Mouse (Mus musculus) megakaryocyte, embryonic 14.5 days (primary cell): ENCODE measurements around the gene Fam221b.

Experiments used
- FLI1 ChIP-seq: IDR thresholded peaks from 2 replicates; pipeline ENCODE4 v1.6.1; 2012; ENCODE audit warnings: low read length, inconsistent platforms, mixed read lengths
- GATA1 ChIP-seq: IDR thresholded peaks from 3 replicates; pipeline ENCODE4 v1.6.1; 2012; ENCODE audit warnings: mixed read lengths, low read length, inconsistent platforms, borderline replicate concordance

- no peak for TF ChIP-seq GATA1
- no peak for TF ChIP-seq FLI1
Observed at GRCm38 (mm10) chr4:43672070-43672469, 3.1 kb upstream of the Fam221b start.
